Mouse (Mus musculus) frontal cortex, postnatal 36 days (tissue): ENCODE measurements around the gene Cmpk1.
"Not testable (repeated sequence)": the region's sequence is repeated elsewhere in the genome, so short reads cannot be mapped to it uniquely, and the experiment has no call there.

Source experiments
- DNase-seq, 2 experiments: peaks; one replicate each; pipeline ENCODE4 v3.0.0; 2022; ENCODE audit warnings: low spot score in 2 of 2

The Cmpk1 gene

GRCm38 (mm10) chr4:114986591-114987432 lies at the start of gene Cmpk1:
TSS of gene Cmpk1 (minus strand) at chr4:114987241.
- DNase-seq, result peak; percentile 75 to 83

DNA sequence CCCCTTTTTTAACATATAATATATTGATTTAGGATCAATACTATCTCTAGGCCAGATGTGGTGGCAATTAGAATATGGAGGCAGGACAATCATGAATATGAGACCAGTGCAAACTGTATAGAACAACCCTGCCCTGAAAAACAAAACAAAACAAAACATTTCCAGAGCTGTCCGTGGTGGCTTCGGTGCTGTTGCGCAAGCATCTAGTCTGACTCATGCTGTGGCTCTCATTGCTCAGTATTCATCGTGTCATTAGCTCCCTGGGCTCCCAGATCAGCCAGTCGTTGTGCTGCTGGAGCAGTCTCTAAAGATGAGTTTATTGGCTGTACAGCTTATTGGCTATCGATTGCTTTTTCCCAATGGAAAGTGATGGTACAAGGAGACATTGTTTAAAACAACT lies 48.0 kb upstream of the Cmpk1 start:
- no peak for DNase-seq

DNA sequence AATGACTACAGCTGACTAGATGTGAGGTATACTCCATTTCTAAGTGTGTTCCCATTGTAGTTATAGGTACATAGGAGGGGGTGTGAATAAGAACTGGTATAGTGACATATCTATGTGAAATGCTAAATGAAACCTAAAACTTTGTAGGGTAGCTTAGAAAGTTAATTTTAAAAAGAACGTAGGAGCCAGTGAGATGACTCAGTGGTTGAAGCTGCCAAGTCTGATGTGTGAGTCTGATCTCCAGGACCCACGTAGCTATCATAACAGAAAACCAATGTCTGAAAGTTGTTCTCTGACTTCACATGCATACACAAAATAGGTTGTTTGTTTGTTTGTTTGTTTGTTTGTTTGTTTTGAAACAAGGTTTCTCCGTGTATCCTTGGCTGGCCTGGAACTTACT lies 33.0 kb upstream of the Cmpk1 start:
- DNase-seq, result peak in 1 of 2 experiments; percentile 16

GRCm38 (mm10) chr4:115014276-115014675 lies 27.2 kb upstream of the Cmpk1 start:
- no peak for DNase-seq

GRCm38 (mm10) chr4:115000429-115000795 lies 13.4 kb upstream of the Cmpk1 start:
- DNase-seq, result no peak

DNA sequence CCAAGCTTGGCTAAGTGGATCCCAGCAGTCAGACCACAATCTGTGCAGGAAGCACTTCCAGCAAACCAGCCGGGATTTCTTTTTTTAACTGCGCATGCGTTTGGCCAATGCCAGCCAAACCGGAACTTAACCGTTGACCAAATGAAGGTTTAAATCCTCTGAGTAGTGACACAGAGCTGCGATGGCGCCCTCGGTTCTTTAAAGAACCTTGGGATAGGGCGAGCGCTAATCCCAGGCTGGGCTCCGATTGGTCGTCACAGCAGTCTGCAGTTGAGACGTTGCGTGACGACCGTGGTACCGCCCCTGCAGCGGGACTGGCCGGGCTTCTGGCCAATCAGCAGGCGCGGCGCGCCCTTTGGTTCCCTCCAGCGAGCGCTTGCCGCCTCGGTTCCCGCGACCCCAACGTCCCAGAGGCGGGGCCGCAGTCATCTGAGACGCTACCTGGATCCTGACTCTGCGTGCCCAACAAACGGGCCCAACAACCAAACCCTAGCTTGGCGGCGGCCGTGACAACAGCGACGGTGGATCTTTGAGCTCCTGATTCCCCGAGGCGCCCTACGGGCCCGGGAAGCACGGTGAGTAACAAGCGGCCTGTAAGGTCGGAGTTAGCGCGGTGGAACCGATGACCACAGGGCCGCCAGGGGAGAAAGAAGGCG lies 12.9 kb upstream of the Cmpk1 start, which contains the start of gene Stil:
Stil (plus strand) TSS at position 387 of the 656 bp plus-strand sequence.
- peak; percentile 94 to 97 for DNase-seq

DNA sequence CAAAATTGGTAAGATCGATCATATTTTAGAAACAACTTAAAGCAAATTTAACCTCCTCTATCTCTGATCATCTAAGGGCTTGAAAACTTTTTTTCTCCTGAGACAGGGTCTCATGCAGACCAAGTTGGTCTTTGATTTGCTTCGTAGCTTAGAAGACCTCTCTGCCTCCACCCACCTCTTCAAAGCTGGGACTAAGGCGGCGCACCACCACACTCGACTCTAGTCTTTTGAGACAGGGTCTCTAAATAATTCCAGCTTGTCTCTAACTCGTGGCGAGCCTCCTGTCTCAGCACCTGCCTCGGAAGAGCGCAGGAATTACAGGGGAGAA lies 12.4 kb upstream of the Cmpk1 start:
- no peak for DNase-seq

GRCm38 (mm10) chr4:114997051-114997450 lies 10.0 kb upstream of the Cmpk1 start:
- DNase-seq, result peak in 1 of 2 experiments; percentile 11

GRCm38 (mm10) chr4:114994218-114994617 lies 7.2 kb upstream of the Cmpk1 start:
- no peak for DNase-seq

- DNase-seq, result no peak
Observed at GRCm38 (mm10) chr4:114986211-114986590, 840 bp downstream of the Cmpk1 start.

DNA sequence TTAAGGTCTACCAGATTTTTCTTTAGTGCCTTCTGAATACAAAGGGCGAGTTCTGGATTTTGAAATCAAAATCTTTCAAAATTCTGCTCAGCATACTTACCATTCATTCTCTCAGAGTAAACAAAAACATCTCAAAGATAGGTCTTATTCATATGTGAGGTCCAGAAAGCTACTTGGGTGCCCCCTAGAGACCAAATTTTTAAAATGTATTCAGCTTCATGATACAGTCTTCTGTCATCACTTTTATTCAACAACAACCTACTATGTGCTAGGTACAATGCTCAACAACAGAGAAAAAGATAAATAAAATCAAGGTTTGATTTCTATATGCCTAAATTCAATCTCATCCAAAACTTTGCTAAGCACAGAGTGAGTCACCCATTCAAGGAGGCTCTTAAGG lies 4.0 kb downstream of the Cmpk1 start:
- DNase-seq, result no peak

DNA sequence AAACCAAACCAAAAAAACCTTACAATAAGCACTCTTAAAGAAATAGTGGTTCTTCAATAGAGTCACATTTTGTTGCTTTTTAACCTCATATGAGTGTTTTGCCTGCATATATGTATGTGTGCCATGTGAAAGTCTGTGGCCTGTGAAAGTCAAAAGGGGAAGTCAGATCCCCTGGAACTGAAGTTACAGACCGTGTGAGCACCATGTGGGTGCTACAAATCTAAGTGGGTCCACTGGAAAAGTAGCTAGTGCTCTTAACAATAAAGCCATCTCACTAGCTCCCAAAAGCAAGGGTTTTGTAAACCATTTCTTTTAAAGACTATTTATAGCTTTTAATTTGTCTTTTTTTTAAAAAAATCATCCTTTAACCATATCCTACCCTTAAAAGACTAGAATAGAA lies 4.4 kb downstream of the Cmpk1 start:
- no peak for DNase-seq

GRCm38 (mm10) chr4:114973229-114973740 lies 13.8 kb downstream of the Cmpk1 start:
- DNase-seq, result no peak

- no peak for DNase-seq
Observed at GRCm38 (mm10) chr4:114970736-114971135, 16.3 kb downstream of the Cmpk1 start.

GRCm38 (mm10) chr4:114960881-114961280 lies 26.2 kb downstream of the Cmpk1 start:
- DNase-seq, result not testable (repeated sequence)

DNA sequence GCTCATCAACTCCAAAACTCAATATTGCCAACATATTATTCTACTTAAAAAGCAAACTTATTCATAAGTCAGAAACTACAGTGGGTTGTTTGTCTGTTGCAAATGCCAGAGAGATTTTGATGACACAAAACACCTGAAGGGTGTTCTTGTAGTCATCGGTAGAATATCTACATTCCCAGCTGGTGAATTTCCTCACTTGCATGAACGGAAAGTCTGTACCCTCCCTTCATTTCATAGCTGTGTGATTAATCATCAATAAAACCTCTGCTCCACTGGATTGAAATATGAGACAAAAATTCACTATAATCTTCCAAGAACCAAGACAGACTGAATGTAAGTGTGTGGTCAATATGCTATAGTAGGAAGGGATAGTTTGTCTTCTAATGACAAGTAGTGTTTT lies 27.5 kb downstream of the Cmpk1 start:
- DNase-seq, result no peak

- no peak for DNase-seq
Observed at GRCm38 (mm10) chr4:114958786-114959185, 28.3 kb downstream of the Cmpk1 start.

GRCm38 (mm10) chr4:114958231-114958630 lies 28.8 kb downstream of the Cmpk1 start:
- no peak for DNase-seq

DNA sequence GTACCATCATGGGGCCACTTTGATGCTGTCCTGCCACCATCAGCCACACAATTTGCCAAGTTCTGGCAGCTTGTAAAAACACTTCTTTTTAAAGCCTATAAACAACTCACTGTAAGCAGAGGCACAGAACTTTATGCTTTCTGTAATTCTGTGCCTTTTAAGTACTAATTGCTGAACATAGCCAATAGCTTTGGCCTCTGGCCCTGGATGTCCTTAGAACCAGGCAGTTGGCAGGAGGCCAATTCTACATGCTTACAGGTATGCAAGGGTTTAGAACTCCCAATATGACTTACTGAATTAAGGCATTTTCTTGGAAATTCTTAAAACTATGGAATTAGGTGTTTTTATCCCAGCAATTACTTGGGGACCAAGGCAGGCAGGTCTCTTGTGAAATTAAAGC lies 29.6 kb downstream of the Cmpk1 start:
- DNase-seq, result no peak

- DNase-seq, result no peak
Observed at GRCm38 (mm10) chr4:114953172-114953571, 33.9 kb downstream of the Cmpk1 start.

GRCm38 (mm10) chr4:114947852-114948481 lies 39.1 kb downstream of the Cmpk1 start:
- no peak for DNase-seq

DNA sequence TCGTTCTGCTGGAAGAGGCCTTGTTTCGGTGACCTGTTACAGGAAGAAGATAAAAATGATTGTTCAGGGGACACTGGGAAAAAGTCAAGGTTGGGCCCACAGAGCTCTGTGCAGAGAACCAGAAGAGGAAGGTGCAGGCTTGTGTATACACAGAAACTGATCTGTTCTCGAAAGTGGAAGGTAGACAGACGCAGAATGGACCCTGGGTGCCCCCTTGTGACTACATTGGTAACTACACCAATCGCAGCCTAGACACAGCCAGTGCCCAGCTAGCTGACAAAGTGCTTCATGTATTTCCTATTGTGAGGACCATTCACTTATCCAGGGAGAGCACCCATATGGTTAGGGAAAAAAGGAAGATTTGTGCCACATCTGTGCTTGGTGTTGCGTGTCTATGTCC lies 39.6 kb downstream of the Cmpk1 start:
- DNase-seq, result peak; percentile 85 to 93

- DNase-seq, result no peak
Observed at GRCm38 (mm10) chr4:114946416-114946815, 40.6 kb downstream of the Cmpk1 start.
